Mouse (Mus musculus) spleen, adult 2 months (tissue): Measurements from ENCODE around the gene Ptpa. TPM values are rescaled to one million over a fixed set of nuclear protein-coding genes. Genes with fewer than 3 reads are reported as not detected.

Source experiments
- DNase-seq, 2 experiments: peaks; one replicate each; pipeline versions ENCODE4 v3.0.0 to v3.0.0-alpha.2; 2012 to 2021; ENCODE audit warnings: low spot score in 2 of 2, low read depth in 1 of 2
- H3K27ac ChIP-seq: fragments of 200-500 bp; 2 replicates; pipeline ENCODE4 v1.5.1; 2012; ENCODE audit warnings: low read length, inconsistent platforms; ENCODE audit not compliant: insufficient read depth
- H3K27me3 ChIP-seq: fragments of 200-500 bp; 2 replicates; pipeline ENCODE4 v1.6.1; 2012; ENCODE audit warnings: mild to moderate bottlenecking, moderate library complexity, low read length, inconsistent platforms; ENCODE audit not compliant: control insufficient read depth, insufficient read depth
- H3K36me3 ChIP-seq: fragments of 200-500 bp; 2 replicates; pipeline ENCODE4 v1.6.1; 2012; ENCODE audit warnings: mild to moderate bottlenecking, low read length, inconsistent platforms; ENCODE audit not compliant: control insufficient read depth, insufficient read depth
- H3K4me1 ChIP-seq: fragments of 200-500 bp; 2 replicates; pipeline ENCODE4 v1.6.1; 2011; ENCODE audit warnings: inconsistent platforms; ENCODE audit not compliant: control insufficient read depth, insufficient read depth, insufficient read length
- H3K4me3 ChIP-seq: fragments of 200-500 bp; 2 replicates; pipeline ENCODE4 v1.5.1; 2011; ENCODE audit warnings: mild to moderate bottlenecking, inconsistent platforms; ENCODE audit not compliant: insufficient read depth, insufficient read length; ENCODE audit errors: extremely low read depth
- CTCF ChIP-seq: fragments of 200-500 bp; IDR thresholded peaks from 2 replicates; pipeline ENCODE4 v1.5.1; 2011; ENCODE audit warnings: mild to moderate bottlenecking, inconsistent platforms; ENCODE audit not compliant: insufficient read depth, insufficient read length, insufficient replicate concordance; ENCODE audit errors: extremely low read depth
- POLR2A ChIP-seq: fragments of 200-500 bp; IDR thresholded peaks from 2 replicates; pipeline ENCODE4 v1.6.1; 2011; ENCODE audit warnings: low read depth, low read length, inconsistent platforms
- WGBS: fragments of 180-500 bp; shearing (Covaris S2); methylation state at CpG from one replicate; pipeline ENCODE4 v1.1.7; 2018; 5-methylcytosine and 5-hydroxymethylcytosine counted together
- polyA plus RNA-seq: library from polyadenylated mRNA; depleted of rRNA; stranded (reverse); fragments of >200 nt; gene quantifications from 2 replicates; pipeline ENCODE4 v1.2.3, GENCODE M21; 2012

Gene Ptpa
- polyA plus RNA-seq, 1 experiment, result 136 TPM

GRCm38 (mm10) chr2:30417595-30418165 is 1.8 kb downstream of the Ptpa start:
- no peak for TF ChIP-seq POLR2A
- no peak for TF ChIP-seq CTCF
- peak overlapping the region; percentile 38; the same call in 1 of the 2 replicates for H3K27ac ChIP-seq
- no peak for DNase-seq
- H3K27me3 ChIP-seq, result no peaks in the 10 kb centered on the region
- no peaks in the 10 kb centered on the region; the same call in 1 of the 2 replicates for H3K4me1 ChIP-seq
- 70% methylated on average over 5 of the region's 5 CpGs for WGBS
- H3K4me3 ChIP-seq, result no peak overlapping the region
- no peaks in the 10 kb centered on the region for H3K36me3 ChIP-seq

GRCm38 (mm10) chr2:30418259-30418658 is 2.4 kb downstream of the Ptpa start:
- no peak overlapping the region for H3K4me3 ChIP-seq
- TF ChIP-seq POLR2A (no peak), CTCF (no peak)
- no peaks in the 10 kb centered on the region; the same call in 1 of the 2 replicates for H3K4me1 ChIP-seq
- no peaks in the 10 kb centered on the region; the same call in 1 of the 2 replicates for H3K36me3 ChIP-seq
- DNase-seq, result no peak
- no peak overlapping the region for H3K27ac ChIP-seq
- H3K27me3 ChIP-seq, result no peaks in the 10 kb centered on the region
- 86% methylated on average over 6 of the region's 6 CpGs for WGBS

- H3K4me3 ChIP-seq, result no peak overlapping the region
- TF ChIP-seq POLR2A (no peak), CTCF (no peak)
- no peaks in the 10 kb centered on the region for H3K27me3 ChIP-seq
- DNase-seq, result no peak
- WGBS, result 80% methylated on average over 10 of the region's 10 CpGs
- H3K36me3 ChIP-seq, result no peaks in the 10 kb centered on the region; the same call in 1 of the 2 replicates
- no peaks in the 10 kb centered on the region; the same call in 1 of the 2 replicates for H3K4me1 ChIP-seq
- H3K27ac ChIP-seq, result no peak overlapping the region
These were observed 3.3 kb downstream of the Ptpa start for GRCm38 (mm10) chr2:30419112-30419511.

- WGBS, result 66% methylated on average over 4 of the region's 4 CpGs
- no peaks in the 10 kb centered on the region for H3K4me1 ChIP-seq
These were observed 5.6 kb downstream of the Ptpa start for GRCm38 (mm10) chr2:30421432-30421831.

GRCm38 (mm10) chr2:30429156-30429555 is 13.3 kb downstream of the Ptpa start:
- no peaks in the 10 kb centered on the region for H3K4me1 ChIP-seq
- no peak overlapping the region for H3K27ac ChIP-seq
- no peak overlapping the region for H3K4me3 ChIP-seq
- TF ChIP-seq CTCF, result no peak
- no peak for TF ChIP-seq POLR2A
- no peak for DNase-seq
- H3K36me3 ChIP-seq, result peaks cover 46% of the 10 kb centered on the region
- H3K27me3 ChIP-seq, result no peaks in the 10 kb centered on the region

More at GRCm38 (mm10) chr2:30421432-30421831, 5.6 kb downstream of the Ptpa start:
- TF ChIP-seq POLR2A (no peak), CTCF (no peak)
- Histone ChIP-seq H3K36me3 (peaks cover 2% of the 10 kb centered on the region), H3K4me3 (no peak overlapping the region), H3K27ac (no peak overlapping the region), H3K27me3 (no peaks in the 10 kb centered on the region)
- no peak for DNase-seq

GRCm38 (mm10) chr2:30435326-30436155 is 19.7 kb downstream of the Ptpa start:
- Histone ChIP-seq H3K27me3 (no peaks in the 10 kb centered on the region), H3K4me1 (no peaks in the 10 kb centered on the region), H3K36me3 (peaks cover 34% of the 10 kb centered on the region), H3K27ac (no peak overlapping the region), H3K4me3 (no peak overlapping the region)
- peak; percentile 59 to 69 for DNase-seq
- no peak for TF ChIP-seq POLR2A
- TF ChIP-seq CTCF, result peak; percentile 90; the same call in 1 of the 2 replicates
- 52% methylated on average over 5 of the region's 5 CpGs for WGBS
